Mouse (Mus musculus) megakaryocyte, embryonic 14.5 days (primary cell): ENCODE results near the gene Nr1i3.

Experiments
- FLI1 ChIP-seq: IDR thresholded peaks from 2 replicates; pipeline ENCODE4 v1.6.1; 2012; ENCODE audit warnings: low read length, inconsistent platforms, mixed read lengths
- GATA1 ChIP-seq: IDR thresholded peaks from 3 replicates; pipeline ENCODE4 v1.6.1; 2012; ENCODE audit warnings: mixed read lengths, low read length, inconsistent platforms, borderline replicate concordance

DNA sequence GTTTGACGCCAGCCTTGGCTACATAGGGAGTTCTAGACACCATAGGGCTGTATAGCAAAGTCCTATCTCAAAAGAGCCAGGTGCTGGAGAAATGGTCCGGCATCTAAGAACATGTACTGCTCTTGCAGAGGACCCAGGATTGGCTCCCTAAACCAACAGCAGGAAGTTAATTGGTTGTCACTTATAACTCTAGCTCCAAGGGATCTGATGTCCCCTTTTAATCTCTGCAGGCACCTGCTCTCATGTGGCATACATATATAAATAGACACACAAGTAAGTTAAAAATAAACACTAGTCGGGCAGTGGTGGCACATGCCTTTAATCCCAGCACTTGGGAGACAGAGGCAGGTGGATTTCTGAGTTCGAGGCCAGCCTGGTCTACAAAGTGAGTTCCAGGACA is 22.0 kb downstream of the Nr1i3 start:
- TF ChIP-seq GATA1 (no peak), FLI1 (no peak)
